Mouse (Mus musculus) myocyte (in vitro differentiated cells): ENCODE results near the gene Cryzl2.

ENCODE experiments used
- CEBPB ChIP-seq: IDR thresholded peaks from 2 replicates; pipeline ENCODE4 v1.6.1; 2011; ENCODE audit warnings: mild to moderate bottlenecking, moderate library complexity; ENCODE audit not compliant: poor library complexity, insufficient read depth, severe bottlenecking
- E2F4 ChIP-seq: IDR thresholded peaks from one replicate; pipeline ENCODE4 v1.6.1; 2011; ENCODE audit warnings: mild to moderate bottlenecking, control low read depth, moderate library complexity; ENCODE audit not compliant: insufficient read depth
- POLR2A ChIP-seq: IDR thresholded peaks from one replicate; pipeline ENCODE4 v1.6.1; 2011; ENCODE audit warnings: low read depth, mild to moderate bottlenecking, control low read depth, moderate library complexity; ENCODE audit not compliant: insufficient read length
- POLR2AphosphoS2 ChIP-seq: IDR thresholded peaks from one replicate; pipeline ENCODE4 v1.6.1; 2011; ENCODE audit warnings: low read depth, control low read depth; ENCODE audit not compliant: insufficient read length

GRCm38 (mm10) chr1:157535571-157535970 is 77.2 kb downstream of the Cryzl2 start:
- TF ChIP-seq POLR2A (no peak), E2F4 (no peak), POLR2AphosphoS2 (no peak), CEBPB (no peak)
